Mouse (Mus musculus): Measurements from ENCODE around the gene Ermp1. TPM values are rescaled to one million over a fixed set of nuclear protein-coding genes. Genes with fewer than 3 reads are reported as not detected.
A peak's percentile ranks its signal among the peaks of the same experiment; 100 is the strongest.

Ermp1 gene
- polyA plus RNA-seq, 1 experiment from 2014 or later = 5.0 TPM

DNA sequence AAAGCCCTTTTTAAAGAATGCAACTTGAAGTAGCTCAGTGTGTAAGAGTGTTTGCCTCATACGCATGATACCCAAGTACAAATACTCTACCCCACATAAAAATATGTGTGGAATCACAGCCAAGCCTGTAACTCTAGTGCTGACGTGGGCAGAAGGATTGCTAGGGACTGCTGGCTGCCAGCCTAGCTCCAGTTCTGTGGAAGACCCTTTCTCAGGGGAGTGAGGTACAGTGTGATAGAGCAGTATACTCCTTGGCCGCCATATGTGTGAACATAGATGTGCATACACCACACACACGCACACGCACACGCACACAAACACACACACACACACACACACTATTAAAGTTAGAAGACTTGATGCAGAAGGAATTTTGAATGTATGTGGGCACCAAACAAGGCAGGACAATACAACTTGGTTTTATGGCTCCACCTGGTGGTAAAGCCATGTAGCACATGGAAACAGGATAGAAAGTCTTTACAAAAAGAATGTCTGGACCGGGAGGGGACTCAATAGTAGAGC lies 84.9 kb downstream of the Ermp1 start:
- Histone ChIP-seq H3K27me3 (ENCODE audit: control insufficient read depth, insufficient read depth, low read length) (no peaks in the 10 kb centered on the region), H3K4me2 (no peak overlapping the region), H3K4me1 (ENCODE audit: control insufficient read depth, insufficient read depth, low read length) (no peaks in the 10 kb centered on the region), H3K4me3 (ENCODE audit: low read depth, low read length) (no peak overlapping the region), H3K9ac (ENCODE audit: low read depth, low read length) (no peak overlapping the region), H3K27ac (ENCODE audit: low read depth, low read length) (peak overlapping the region; percentile 7; the same call in 1 of the 2 replicates), H3K36me3 (ENCODE audit: control insufficient read depth, insufficient read depth, low read length) (no peaks in the 10 kb centered on the region; the same call in 1 of the 2 replicates), H3K9me3 (replicated peaks; ENCODE audit: control insufficient read depth, low read length) (no peaks in the 10 kb centered on the region)
- WGBS (ENCODE audit: insufficient replicate concordance) = 54% methylated on average over 7 of the region's 7 CpGs
- ATAC-seq (replicated peaks; ENCODE audit: insufficient number of reproducible peaks, low FRiP score, low TSS enrichment) = no peak

DNA sequence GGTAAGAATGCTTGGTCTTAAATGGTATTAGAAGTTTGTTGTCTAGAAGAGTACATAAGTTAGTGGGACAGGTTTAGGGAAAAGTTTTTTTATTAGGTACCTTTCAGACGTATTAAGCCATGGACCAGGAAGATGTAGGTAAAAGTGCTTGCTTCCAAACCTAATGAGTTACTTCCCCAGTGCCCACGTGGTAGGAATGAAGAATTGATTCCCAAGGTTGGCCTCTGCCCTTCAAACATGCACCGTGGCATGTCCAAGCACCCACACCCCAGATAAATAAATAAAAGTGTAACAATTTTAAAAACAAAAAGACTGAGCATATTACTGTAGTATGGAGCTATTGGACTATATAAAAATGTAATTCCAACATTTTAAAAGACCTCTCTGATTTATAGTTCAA lies 85.6 kb downstream of the Ermp1 start:
- H3K4me3 ChIP-seq (ENCODE audit: low read depth, low read length) = no peak overlapping the region
- H3K4me1 ChIP-seq (ENCODE audit: control insufficient read depth, insufficient read depth, low read length) = no peaks in the 10 kb centered on the region
- ATAC-seq (replicated peaks; ENCODE audit: insufficient number of reproducible peaks, low FRiP score, low TSS enrichment) = no peak
- H3K36me3 ChIP-seq (ENCODE audit: control insufficient read depth, insufficient read depth, low read length) = no peaks in the 10 kb centered on the region; the same call in 1 of the 2 replicates
- no peaks in the 10 kb centered on the region for H3K9me3 ChIP-seq (replicated peaks; ENCODE audit: control insufficient read depth, low read length)
- H3K9ac ChIP-seq (ENCODE audit: low read depth, low read length) = no peak overlapping the region
- H3K27me3 ChIP-seq (ENCODE audit: control insufficient read depth, insufficient read depth, low read length) = no peaks in the 10 kb centered on the region
- no peak overlapping the region for H3K4me2 ChIP-seq
- 63% methylated on average over 3 of the region's 3 CpGs for WGBS (ENCODE audit: insufficient replicate concordance)
- H3K27ac ChIP-seq (ENCODE audit: low read depth, low read length) = no peak overlapping the region

DNA sequence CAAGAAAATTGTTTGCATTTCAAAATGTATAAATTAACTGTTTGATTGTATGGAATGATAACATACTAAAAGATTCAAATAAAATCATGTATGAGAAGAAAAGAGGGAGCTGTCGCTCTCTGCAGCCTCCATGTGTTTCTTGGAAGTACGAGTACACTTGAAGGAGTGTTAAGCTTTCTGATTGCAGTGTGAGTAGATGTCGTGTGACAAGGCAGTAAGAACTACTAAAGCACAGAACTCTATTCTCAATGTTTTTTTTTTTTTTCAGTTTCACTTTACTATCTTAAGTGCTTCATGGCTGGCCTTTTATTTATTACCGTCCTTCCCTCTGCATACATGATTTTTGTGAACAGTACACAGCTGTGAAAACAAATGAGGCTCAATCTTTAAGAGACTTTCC lies 86.0 kb downstream of the Ermp1 start:
- no peak for ATAC-seq (replicated peaks; ENCODE audit: insufficient number of reproducible peaks, low FRiP score, low TSS enrichment)
- Histone ChIP-seq H3K4me3 (ENCODE audit: low read depth, low read length) (no peak overlapping the region), H3K4me1 (ENCODE audit: control insufficient read depth, insufficient read depth, low read length) (no peaks in the 10 kb centered on the region), H3K9me3 (replicated peaks; ENCODE audit: control insufficient read depth, low read length) (no peaks in the 10 kb centered on the region), H3K36me3 (ENCODE audit: control insufficient read depth, insufficient read depth, low read length) (no peaks in the 10 kb centered on the region; the same call in 1 of the 2 replicates), H3K27ac (ENCODE audit: low read depth, low read length) (no peak overlapping the region), H3K27me3 (ENCODE audit: control insufficient read depth, insufficient read depth, low read length) (no peaks in the 10 kb centered on the region), H3K9ac (ENCODE audit: low read depth, low read length) (no peak overlapping the region), H3K4me2 (no peak overlapping the region)
- 76% methylated on average over 4 of the region's 4 CpGs for WGBS (ENCODE audit: insufficient replicate concordance)

Other genes starting within 250 kb of the Ermp1 start
- not detected in 2 replicates for gene Pdcd1lg2, start 237.5 kb downstream of the Ermp1 start, polyA plus RNA-seq (2014; fragmentation: Nextera tagmentation; extraction: Ambion mirVana)
- gene Ric1, start 126.1 kb downstream of the Ermp1 start, polyA plus RNA-seq (2014; fragmentation: Nextera tagmentation; extraction: Ambion mirVana) = 6.5 and 8.7 TPM in 2 replicates
- 0.30 TPM in 1 of 2 replicates, not detected in the other for gene Mlana, start 49.4 kb upstream of the Ermp1 start, polyA plus RNA-seq (2014; fragmentation: Nextera tagmentation; extraction: Ambion mirVana)
- gene 9930021J03Rik, start 157.6 kb upstream of the Ermp1 start, polyA plus RNA-seq (2014; fragmentation: Nextera tagmentation; extraction: Ambion mirVana) = 4.0 and 6.0 TPM in 2 replicates
- 16.8 and 23.8 TPM in 2 replicates for gene Ranbp6, start 164.6 kb upstream of the Ermp1 start, polyA plus RNA-seq (2014; fragmentation: Nextera tagmentation; extraction: Ambion mirVana)